Mouse (Mus musculus) spleen, postnatal 36 days (tissue): ENCODE results near the gene Misp.
A peak's percentile ranks its signal among the peaks of the same experiment; 100 is the strongest.

Source experiments
- DNase-seq, 2 experiments: peaks; one replicate each; pipeline ENCODE4 v3.0.0; 2022; ENCODE audit warnings: low spot score in 2 of 2, mixed read lengths in 1 of 2

Gene Misp

DNA sequence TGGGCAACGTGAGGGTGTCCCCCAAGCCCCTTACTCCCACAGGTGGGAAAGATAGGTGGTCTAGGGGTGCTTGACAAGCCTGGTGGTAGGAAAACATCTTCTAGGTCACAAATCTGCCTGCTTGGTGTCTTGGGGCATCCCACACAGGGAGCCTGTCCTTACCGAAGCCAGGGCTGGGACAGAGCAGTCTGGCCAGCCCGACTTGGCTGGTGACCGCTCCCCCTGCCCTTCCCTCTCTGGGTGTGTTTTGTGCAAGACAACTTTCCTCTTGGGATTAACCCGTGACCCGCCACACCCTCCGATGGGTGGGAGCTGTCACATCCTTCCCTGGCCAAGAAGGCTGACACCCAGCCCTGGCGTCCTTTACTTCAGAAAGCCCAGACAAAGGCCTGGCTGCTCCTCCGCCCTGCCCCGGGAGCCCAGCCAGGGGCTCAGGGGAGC, 26.3 kb upstream of the Misp start:
- DNase-seq: no peak

DNA sequence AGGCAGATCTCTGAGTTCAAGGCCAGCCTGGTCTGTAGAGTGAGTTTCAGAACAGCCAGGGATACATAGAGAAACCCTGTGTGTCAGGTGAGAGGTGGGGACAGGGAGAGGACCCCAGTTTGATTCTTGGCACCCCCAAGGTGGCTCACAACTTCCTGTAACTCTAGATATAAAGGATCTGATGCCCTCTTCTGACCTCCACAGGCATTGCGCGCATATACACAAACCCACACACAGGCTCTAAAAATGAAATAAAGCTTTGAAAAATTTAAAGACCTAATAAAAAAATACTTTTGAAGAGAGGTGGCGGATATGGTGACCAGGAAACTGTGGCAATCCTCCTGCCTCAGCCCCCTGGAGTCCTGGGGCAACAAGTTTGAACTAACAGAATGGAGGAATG, 24.9 kb upstream of the Misp start:
- no peak for DNase-seq

DNA sequence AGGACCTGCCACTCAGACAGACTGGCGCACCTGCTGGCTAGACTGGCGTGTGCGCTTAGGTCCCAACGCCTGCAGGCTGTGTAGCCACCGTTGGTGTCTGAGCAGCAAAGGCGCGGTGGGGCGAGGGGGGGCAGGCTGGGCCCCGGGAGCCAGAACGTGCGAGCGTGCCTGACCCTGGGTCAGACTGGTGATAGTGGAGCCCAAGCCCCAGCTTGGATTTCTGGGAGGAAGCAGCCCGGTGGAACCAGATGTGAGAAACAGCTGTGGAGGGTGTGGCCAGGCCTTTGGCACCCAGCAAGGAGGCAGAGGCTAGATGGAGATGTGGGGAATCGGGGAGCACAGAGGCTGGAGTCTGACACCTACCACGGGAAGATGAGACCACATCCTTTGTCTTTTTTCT, 23.5 kb upstream of the Misp start:
- no peak for DNase-seq

DNA sequence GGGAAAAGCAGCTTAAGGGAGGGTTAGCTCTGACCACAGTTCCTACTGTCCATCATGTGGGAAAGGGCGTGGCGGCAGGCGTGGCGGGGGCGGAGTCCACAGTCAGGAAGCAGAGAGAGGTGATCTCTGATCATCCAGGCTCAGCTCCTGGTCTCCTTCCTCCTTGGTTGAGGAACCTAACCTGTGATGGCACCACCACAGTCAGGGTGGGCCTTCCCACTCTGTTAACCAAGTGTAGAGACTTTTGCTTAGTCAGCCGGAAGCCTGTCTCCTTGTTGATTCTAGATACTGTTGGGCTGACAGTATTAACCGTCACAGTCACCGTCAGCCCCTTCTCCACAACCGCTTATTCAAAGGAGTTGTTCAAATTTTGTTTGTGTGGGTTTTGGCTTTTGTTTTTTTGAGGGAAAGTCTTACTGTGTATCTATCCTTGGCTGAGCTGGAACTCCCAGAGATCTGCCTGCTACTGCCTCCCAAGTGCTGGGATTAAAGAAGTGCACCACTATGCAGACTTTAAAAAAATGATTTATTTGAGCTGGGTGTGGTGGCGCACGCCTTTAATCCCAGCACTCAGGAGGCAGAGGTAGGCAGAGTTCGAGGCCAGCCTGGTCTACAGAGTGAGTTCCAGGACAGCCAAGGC, 22.4 kb upstream of the Misp start:
- DNase-seq: peak; percentile 56 to 69

DNA sequence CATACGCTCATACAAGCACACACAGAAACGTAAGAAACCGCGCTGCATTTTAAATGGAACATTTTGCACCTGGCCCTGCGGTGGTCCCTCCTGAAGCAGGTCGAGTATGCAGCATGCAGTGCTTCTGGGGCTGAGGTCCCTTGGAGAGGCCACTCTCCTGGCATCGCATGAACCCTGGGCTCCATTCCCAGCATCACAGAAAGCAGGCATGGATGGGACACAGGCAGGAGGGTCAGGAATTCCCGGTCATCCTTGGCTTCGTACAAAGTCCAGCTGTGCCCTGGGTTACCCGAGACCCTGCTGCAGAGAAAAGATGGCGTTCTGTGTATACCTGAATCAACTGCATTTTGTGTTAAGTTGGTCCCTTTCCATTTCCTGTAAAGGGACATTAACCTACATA, 20.3 kb upstream of the Misp start:
- no peak for DNase-seq

DNA sequence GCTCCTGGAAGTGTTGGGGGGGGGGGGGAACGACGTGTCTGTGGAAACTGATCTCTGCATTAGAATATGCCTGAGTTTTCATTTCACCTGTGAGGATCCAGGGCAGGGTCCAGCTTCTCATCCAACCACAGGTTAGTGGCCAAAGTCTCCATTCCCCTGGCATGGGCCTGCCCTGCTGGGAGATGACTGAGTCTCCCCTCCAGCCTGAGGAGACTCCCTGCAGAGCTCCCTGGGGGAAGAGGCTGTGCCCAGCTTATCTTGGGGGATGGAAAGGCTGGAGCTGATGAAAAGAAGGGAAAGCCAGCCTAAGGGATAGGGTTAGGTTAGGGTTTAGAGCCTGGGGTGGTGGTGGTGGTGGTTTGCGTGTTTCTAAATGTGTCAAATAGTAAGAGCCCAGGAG, 19.0 kb upstream of the Misp start:
- DNase-seq: no peak

DNA sequence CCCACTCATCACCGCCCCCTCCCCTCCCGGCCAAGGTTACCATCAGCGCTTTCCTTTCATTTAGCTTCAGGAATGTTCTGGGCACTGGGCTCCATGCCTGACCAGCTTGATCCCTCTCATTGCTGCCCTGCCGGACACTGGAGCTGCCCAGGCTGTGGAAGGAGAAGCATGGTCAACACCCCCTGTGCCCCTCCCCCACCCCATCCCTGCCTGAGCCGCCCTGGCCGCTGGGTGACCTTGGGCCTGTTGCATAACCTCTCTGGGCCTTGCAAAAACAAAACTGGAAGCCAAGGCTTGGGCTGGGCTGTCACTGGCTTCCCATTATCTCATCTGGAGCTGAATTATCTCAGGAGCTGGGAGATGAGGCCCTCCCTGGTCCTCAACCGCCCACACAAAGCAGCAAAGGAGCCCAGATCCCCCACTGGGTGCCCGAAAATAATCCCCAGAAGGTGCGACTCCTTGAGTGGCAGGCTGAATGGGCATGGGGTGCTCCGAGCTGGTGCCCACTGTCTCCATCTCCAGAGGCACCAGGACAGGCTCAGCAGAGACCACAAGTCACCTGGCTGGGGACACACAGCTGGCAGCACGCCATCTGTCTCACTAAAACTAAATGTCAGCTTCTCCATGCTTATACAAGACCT, 18.3 kb upstream of the Misp start:
- DNase-seq: no peak

DNA sequence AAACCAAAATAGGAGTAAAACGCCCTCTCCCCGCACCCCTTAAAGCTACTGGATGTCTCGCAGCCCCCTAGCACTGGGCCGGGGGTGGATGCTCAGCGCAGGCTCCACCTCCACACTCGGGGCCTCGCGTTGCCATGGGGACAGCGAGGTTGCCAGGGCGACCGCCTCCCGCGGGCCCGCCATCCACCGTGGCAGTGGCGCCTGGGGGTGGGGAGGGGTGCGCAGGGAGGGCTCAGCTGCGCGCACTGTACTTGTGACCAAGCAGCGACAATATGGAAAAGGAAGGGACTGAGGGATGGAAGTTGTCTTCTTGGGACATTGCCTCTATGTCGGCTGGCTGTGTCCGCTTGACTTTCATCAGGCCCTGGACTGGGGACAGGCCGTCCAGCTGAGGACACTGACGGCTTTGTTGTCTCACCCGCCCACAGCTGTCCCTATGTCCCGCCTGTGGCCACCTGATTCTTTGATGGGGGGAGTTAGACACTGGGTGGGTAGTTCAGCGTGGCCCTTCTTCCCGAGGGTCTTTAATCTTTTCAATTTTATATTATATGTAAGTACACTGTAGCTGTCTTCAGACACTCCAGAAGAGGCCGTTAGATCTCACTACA, 17.0 kb upstream of the Misp start:
- no peak for DNase-seq

DNA sequence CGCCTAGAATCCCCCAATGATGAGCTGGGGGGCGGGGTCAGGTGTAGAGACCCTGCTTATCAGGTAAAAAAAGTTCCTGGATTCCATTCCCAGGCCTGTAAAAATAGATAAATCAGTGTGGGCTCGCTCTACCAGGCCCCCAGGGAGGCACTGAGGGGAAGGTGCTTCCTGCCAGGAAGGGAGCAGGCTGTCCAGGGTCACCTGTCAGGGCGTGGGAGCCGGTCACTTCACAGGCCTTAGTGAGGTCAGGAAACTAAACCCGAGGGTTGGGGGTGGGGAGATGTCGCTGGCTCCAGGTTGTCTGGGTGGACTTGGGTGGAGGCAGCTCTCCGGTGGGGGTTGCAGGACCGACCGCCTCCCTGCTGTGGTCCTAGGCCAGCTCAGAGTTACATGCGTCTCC, 15.2 kb upstream of the Misp start:
- DNase-seq: no peak

DNA sequence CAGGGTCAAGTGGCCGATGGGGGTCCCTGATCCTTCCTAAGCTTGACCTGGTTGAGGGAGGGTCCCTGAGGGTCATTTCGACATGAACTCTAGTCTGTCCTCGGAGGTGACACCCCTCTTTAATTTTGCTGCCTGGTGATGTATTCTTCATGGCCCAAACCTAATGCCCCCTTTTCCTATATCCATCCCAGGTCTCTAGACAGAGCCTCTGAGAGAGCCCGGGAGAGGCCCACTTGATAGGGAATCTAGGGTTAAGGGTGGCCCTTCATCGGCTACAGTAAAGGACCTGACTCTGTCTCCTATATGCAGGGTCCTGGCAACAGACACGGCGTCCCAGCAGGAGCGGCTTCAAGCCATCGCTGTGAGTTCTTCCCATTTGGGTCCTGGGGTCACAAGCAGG, 14.5 kb upstream of the Misp start:
- DNase-seq: no peak

DNA sequence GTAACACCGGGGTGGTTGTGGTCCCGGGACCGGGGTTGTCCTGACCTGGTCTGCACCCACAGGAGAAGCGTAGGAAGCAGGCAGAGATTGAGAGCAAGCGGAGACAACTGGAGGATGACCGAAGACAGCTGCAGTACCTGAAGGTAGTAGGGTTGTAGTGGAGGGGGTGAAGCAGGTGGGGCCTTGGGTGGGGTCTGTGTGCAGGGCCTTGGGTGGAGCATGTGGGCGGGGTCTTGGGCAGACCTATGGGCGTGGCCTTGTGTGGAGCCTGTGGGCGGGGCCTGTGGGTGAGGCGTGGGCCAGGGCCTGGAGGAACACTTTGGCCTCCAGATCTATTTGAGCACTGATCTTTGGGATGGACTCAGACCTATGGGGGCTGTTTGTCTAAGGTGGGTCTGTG, 13.8 kb upstream of the Misp start:
- no peak for DNase-seq

DNA sequence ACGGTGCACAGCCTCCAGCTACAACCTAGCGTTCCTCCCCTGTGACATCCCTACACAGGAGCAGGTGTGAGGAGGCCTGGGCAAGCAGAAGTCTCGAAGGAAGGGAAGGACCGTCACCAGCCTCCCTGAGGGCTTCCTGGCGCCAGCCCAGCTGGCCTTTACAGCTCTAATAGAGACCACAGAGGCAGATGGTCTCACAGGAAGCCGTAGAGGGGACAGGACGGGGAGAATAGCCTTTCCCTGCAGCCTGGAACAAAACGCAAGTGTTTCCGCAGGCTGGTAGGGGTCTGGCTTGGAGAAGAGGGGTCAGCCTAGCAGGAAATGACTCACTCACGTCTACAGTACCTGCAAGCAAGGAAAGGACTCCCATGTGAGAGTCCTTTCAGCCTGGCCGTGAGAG, 13.0 kb upstream of the Misp start:
- DNase-seq: no peak

DNA sequence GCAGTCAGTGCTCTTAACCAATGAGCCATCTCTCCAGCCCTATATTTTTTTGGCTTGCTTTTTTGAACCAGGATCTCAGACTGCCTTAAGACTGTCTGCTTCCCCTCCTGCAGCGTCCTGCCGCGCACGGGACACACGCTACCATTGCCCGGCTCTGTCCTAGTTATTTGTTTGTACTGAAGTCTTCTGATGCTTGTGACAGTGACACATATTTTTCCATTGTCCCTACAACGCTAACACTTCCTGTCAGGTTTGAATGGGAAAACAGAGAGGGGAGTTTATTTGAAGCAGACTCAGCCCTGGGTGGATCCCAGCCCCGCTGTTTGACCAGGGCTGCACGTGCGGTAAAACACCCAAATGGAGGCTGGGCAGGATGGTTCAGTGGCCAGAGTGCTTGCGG, 12.1 kb upstream of the Misp start:
- DNase-seq: no peak

DNA sequence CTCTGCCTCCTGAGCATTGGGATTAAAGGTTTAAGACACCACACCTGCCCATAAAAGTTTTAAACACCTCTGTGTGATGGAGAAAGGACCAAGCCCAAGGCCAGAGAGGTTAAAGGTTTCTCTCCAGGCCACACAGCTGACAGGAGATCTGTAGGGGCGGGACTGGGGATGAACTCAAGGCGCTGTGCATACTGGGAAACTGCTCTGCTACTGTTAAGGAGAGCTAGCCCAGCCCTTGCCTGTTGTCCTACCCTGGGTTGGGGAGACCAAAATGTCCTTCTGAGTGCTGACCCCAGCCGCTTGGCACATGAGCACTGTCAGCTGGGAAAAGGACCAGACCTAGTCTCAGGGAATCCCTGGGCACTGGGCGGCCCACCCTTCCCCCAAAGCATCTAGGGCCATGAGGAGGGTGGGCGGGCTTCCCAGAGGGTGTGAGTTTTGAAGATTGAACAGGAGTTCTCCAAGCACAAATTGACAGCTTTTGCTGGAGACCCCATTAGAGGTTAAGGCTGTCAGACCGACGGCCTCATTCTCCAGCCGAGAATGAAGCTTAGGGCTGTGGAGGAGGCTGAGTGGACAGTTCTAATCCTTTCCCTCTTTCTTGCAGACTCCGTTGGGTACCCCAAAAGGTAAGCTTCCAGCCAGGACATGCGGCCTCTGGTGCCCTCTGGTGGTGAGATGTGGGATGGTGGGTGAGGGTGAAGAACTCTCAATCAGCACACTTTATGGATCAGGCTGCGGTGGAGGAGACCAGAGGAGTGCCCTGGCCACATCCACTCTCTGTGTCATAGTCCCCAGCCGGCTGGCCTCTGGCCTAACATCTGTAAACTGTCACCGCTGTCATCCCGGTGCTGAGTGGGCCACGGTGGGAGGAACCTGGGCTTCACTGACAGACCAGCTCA, 8.8 kb upstream of the Misp start:
- DNase-seq: peak; percentile 62 to 76

DNA sequence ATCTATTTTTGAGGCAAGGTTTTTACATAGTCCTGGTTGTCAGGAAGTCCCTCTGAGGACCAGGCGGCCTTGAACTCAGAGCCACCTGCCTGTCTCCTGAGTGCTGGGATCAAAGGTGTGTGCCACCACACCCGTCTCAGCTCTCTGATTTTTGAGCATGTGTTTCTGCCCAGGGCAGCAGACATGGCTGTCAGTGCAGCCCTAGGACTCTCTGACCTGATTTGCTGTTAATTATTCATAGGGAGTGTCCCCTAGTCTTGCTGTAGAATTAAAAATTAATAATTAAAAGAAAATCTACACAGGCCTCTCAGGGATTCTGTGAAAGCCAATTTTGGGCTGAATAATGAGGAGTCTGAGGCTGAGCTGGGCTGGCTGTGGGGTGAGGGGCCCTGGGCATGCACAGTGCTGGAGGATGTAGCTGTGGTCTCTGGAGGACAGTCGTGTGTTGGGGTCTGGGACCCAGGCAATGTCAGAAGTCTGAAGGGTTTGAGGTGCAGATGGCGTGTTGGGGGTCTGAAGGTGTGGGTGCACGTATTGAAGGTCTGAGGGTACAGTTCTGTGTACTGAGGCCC, 6.4 kb upstream of the Misp start:
- DNase-seq: no peak

DNA sequence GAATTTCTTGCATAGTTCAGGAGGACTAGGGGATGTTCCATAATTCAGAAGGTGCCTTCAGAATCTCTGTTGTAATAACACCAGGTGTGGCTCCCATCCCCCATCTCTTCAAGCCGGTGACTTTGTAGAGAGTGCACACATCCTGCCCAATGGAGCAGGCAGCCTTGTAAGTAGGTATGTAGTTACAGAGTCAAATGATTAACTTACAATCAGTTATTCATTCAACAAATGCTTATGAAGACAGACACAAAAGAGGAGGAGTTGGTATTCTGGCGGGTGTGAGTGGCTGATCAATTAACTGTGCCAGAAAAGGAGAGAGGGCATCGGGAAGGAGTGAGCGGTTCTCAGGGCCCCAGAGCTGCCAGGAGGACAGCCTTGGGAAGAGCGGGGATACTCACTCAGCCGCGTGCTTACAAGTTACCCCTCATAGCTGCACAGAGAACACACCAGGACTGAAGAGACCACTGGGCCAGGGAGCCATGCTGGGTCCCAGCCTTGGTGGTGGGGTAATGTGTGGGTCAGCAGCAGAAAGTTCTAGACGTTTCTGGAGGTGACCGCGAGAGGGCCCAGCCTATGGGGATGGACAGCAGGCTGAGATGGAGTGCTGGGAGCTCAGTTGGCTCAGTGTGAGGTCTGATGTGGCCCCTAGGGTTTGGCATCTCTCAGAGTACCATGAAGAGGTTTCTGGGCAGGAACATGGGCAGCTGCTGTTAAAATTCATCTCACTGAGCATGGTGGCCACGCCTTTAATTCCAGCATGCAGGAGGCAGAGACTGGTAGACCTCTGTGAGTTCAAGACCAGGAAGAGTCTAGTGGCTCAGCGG, 4.9 kb upstream of the Misp start:
- DNase-seq: no peak

DNA sequence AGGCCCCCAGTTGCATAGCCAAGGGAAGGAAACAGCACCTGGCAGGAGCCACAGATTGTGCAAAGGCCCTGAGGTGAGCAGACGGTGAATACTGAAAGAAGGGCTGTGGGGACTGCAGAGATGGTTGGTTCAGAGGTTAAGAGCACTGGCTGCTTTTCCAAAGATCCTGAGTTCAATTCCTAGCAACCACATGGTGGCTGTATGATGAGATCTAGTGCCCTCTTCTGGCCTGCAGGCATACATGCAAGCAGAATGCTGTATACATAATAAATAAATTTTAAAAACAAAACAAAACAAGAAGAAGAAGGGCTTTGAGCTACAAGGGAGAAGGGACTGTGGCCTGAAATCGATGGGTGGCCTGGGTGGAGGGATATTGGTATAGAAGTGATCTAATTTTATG, 3.7 kb upstream of the Misp start:
- no peak for DNase-seq

DNA sequence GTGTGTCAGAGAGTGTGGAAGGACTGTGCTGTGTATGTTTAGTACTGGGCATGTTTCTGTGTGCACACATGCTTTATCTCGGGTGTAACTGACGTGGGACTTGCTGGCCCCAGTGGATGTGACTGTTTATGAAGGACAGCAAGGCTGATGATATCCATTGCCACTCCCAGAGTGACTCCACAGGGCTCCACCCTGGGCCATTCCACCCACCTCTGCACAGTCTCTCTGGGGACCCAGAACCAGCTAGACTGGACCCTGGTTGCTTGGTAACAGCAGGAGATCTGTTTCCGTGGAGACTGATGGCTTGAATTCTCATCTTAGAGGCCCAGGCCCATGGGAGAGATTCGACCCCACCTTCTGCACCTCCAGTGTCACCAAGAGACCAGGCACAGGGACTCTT, 2.6 kb upstream of the Misp start:
- no peak for DNase-seq

DNA sequence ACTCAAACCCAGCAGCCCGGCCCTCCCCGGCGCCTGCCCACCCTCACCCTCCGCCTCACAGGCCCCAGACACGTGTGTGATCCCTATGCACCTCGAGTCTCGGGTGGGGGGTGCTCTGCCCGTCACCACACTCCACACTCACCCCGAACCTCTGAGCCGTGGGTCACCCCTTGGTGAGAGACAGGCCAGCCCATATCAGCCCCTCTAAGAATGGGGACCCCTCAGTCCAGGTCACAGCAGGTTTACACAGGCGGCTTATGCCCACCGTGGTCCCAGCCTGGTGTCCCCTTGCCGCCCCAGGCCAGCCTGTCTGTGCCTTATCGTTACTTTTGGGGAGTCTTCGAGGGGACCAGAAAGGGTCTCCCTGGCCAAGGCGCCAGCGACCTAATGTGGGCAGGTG, 1.2 kb upstream of the Misp start:
- no peak for DNase-seq

DNA sequence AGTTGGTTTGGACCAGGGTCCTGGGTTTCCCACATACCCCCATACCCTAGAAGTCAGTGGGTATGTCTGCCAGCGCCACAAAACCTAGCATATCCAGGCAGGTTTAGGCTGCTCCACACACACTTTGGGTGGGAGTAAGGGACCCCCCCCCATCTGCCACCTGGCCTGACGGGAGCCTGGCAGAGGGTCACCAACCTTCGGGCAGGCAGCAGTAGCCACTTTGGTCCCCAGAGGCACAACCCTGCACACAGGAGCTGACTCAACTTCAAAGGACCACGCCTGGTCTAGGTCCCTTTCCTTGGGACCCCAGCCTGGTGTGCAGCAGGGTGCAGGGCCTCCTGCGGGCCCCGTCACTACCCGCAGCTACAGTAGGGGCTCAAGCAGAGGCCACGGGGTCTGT, 512 bp upstream of the Misp start:
- DNase-seq: no peak

DNA sequence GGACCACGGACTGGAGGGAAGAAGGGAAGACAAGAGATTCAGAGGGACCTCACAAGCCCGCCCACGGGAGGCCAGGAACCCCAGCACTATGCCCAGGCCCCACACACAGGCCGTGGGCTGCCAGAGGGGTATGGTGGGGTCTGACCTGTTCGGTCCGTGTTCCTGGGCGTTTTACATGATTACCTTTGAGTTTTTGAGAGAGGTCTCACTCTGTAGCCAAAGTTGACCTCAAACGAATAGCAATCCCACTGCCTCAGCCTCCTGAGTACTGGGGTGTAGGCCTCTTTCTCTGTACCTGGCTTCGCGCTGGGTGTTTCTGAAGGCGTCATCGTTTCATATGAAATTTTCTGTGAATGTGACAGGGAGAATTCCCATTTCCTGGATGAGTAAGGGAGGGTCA, 942 bp downstream of the Misp start:
- no peak for DNase-seq
